Mouse (Mus musculus): Measurements from ENCODE around the gene Arfgap2. TPM values are rescaled to one million over a fixed set of nuclear protein-coding genes. Genes with fewer than 3 reads are reported as not detected.

Gene Arfgap2
- polyA plus RNA-seq, 1 experiment from 2014 or later, result 63.3 TPM

DNA sequence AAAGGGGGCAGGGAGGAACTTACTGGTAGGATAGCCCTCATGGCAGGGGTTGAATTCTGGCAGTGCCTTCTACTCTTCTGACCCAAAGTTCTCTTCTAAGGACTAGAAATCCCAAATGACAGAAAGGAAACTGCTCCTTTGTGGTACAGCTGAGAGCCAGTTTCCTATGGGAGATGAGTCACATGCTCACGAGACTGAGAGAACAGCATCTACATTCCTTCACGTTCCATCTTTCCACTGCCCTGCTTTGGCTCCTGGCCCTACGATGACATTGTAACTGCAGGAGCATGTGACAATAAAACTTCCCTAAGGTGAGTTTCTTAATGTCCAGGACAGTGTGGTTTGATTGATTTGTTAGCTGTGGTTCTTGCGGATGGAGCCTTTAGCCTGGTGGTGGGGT is 16.4 kb upstream of the Arfgap2 start:
- WGBS, result 75% methylated on average over 4 of the region's 4 CpGs
- peaks cover 15% of the 10 kb centered on the region for H3K4me1 ChIP-seq
- H3K4me3 ChIP-seq, result no peak overlapping the region
- H3K27ac ChIP-seq (replicated peaks), result no peak overlapping the region
- no peaks in the 10 kb centered on the region for H3K36me3 ChIP-seq
- H3K27me3 ChIP-seq (replicated peaks), result peaks cover 7% of the 10 kb centered on the region
- ATAC-seq (ENCODE audit: extremely low read depth, insufficient number of reproducible peaks, low FRiP score, low TSS enrichment), result no peak
- no peak overlapping the region for H3K9ac ChIP-seq
- no peak overlapping the region for H3K4me2 ChIP-seq
- no peaks in the 10 kb centered on the region for H3K9me3 ChIP-seq

DNA sequence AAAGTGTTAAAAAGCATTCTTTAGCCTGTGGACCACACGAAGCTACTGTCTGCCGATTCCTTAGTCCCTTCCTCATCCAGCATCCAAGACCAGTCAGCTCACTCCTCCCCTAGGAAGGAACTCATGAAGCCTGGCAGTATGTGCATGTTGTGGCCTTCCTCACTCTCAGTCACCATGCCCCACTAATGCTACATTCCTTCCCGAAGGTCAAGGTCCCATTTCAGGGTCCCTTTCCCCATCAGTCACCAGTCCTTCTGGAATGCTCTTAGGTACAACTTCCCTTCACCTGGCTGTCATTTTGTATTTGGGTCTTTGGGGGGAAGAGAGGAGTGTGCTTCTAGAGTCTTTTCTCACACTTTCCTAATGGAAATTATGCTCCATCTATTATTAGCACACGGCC is 12.8 kb upstream of the Arfgap2 start:
- H3K36me3 ChIP-seq, result no peaks in the 10 kb centered on the region
- peak overlapping the region; percentile 74 for H3K27ac ChIP-seq (replicated peaks)
- H3K4me2 ChIP-seq, result no peak overlapping the region
- no peak overlapping the region for H3K4me3 ChIP-seq
- WGBS, result 50% methylated on average over 4 of the region's 4 CpGs
- peak overlapping the region; percentile 37; the same call in 1 of the 2 replicates for H3K9ac ChIP-seq
- ATAC-seq (ENCODE audit: extremely low read depth, insufficient number of reproducible peaks, low FRiP score, low TSS enrichment), result no peak
- peaks cover 40% of the 10 kb centered on the region for H3K27me3 ChIP-seq (replicated peaks)
- H3K4me1 ChIP-seq, result peaks cover 29% of the 10 kb centered on the region
- H3K9me3 ChIP-seq, result no peaks in the 10 kb centered on the region

DNA sequence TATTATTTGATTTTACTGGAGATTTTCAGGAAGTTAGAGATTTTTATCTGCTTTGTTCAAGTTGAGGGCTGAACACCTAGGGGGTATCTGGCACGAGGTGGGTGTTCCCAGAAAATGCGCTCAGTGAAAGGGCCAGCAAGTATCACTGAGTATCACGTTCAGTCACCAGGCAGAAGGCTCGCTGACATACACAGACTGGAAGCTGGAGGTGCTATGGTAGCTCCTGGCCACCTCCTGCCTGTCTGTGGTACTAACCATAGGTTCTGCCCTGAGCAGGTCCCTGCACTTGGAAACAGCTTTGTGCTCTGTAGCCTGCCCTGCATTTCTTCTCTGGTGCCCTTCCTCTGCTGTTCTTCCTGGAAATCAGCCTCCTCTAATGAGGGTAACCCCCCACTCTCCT is 12.3 kb upstream of the Arfgap2 start:
- WGBS, result 40% methylated on average over 4 of the region's 4 CpGs

DNA sequence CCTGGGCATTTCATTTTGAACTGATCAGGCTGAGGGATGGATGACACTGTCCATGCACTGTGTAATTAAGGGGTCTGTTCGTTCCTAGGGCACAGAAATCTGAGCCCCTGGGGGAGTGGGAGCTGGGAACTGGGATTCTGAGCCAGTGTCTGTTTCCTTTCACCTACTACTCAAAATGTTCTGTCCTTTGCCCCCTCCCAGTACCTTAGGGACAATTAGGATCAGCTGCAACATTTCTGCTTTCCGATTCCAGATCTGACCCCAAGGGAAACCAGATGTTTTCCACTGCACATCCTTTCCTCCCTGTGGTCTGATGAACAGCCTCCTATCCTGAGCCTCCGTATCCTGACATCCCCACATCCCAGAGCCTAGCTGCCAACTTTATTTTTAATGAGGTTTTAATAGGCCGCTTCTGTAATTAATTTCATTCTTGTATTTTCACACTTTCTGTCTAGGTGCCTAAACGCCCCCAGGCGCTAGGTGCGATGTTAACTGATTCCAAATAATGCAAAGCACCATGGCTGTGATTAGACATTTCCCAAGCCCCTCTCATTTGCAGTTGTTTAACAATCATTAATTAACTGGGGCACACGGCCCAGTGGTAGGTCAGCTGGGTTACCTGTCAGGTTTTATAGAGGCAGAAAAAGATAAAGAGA is 9.9 kb upstream of the Arfgap2 start:
- Histone ChIP-seq H3K9ac (peak overlapping the region; percentile 85; the same call in 1 of the 2 replicates), H3K4me2 (peak overlapping the region; percentile 81), H3K4me1 (peaks cover 55% of the 10 kb centered on the region), H3K27me3 (replicated peaks) (peaks cover 46% of the 10 kb centered on the region), H3K4me3 (0 out of 2 replicates have a peak overlapping the region, but pooled peaks have one; percentile 82), H3K9me3 (no peaks in the 10 kb centered on the region), H3K27ac (replicated peaks) (no peak overlapping the region), H3K36me3 (no peaks in the 10 kb centered on the region)
- ATAC-seq (ENCODE audit: extremely low read depth, insufficient number of reproducible peaks, low FRiP score, low TSS enrichment), result no peak
- WGBS, result 43% methylated on average over 8 of the region's 8 CpGs

More for the DNA sequence above, 12.3 kb upstream of the Arfgap2 start:
- no peak overlapping the region for H3K4me2 ChIP-seq
- peaks cover 40% of the 10 kb centered on the region for H3K27me3 ChIP-seq (replicated peaks)
- no peaks in the 10 kb centered on the region for H3K9me3 ChIP-seq
- peak overlapping the region; percentile 37; the same call in 1 of the 2 replicates for H3K9ac ChIP-seq
- peaks cover 32% of the 10 kb centered on the region for H3K4me1 ChIP-seq
- ATAC-seq (ENCODE audit: extremely low read depth, insufficient number of reproducible peaks, low FRiP score, low TSS enrichment), result no peak
- H3K27ac ChIP-seq (replicated peaks), result peak overlapping the region; percentile 74
- no peak overlapping the region for H3K4me3 ChIP-seq
- H3K36me3 ChIP-seq, result no peaks in the 10 kb centered on the region

DNA sequence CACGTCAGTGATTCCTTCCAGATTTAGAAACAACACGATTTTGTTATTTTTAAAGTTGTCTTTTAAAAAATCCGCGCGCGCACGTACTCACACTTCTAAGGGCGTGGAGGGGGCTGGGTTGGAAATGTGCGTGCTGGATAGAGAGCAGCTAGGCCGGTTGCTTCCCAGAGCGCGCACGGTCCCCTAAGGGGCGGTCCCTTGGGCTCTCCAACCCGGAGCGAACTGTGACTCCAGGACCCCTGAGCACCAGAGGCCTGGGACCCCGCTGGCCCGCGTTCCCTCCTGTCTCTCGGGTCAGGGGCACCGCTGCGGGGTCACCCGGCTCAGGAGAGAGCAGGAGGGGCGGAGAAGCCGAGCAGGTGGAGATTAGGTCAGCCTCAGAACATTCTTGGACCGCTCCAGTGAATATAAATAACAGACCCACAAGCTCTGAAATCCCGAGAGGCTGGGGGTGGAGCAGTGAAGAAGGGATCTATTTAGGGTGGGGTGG is 9.1 kb upstream of the Arfgap2 start, which contains the start of gene Pacsin3:
Gene Pacsin3, plus strand, starts transcription at position 294 of the 490 bp plus-strand sequence.
- Histone ChIP-seq H3K27me3 (replicated peaks) (peaks cover 46% of the 10 kb centered on the region), H3K9me3 (no peaks in the 10 kb centered on the region), H3K4me3 (peak within 1 kb of the TSS; percentile 82), H3K4me2 (peak within 1 kb of the TSS; percentile 81), H3K4me1 (peaks cover 58% of the 10 kb centered on the region), H3K9ac (peak within 1 kb of the TSS; percentile 85), H3K36me3 (peaks cover 4% of the 10 kb centered on the region), H3K27ac (replicated peaks) (peak within 1 kb of the TSS; percentile 77)
- peak; percentile 9; the same call in 1 of the 2 replicates for ATAC-seq (ENCODE audit: extremely low read depth, insufficient number of reproducible peaks, low FRiP score, low TSS enrichment)
- 1% methylated on average over 27 of the region's 27 CpGs for WGBS

DNA sequence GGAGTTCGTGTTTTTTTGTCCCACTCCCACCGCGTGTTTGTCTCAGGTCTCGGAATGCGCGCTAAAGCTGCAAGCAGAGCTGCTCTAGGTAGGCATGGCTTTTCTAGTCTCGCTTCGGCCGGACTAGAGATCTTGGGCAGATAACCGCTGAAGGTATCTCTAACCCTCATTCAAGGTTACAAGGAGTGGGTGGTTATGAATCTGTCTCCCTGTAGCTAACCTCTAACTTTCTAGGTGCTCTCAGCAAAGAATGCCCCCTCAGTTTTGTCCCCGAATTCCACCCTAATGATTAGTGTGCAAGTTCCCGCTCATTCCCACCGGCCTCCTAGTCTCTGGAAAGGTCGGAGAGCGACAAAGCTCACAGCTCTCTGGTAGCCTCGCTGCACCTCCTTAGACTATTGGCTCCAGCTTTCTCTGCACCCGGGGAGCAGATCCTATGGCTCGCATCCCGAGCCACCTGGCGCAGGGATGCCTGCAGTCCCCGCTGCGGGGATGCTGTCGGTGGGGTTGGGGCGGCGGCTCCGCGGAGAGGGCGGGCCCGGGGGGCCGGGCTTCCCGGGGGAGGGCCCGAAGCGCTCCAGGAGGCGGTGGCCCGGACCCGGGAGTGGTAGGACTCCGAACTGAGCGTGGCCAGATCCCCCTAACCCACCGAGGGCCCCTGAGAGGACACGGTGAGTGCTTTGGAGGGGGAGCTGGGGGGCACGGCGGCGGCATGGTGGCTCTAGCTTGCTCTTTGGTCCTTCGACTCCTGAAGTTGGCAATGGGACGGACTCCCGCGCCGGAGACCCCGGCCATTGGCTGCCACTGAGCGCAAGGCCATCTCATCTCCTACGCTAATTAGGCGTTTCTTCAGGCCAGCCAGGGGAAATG is 8.3 kb upstream of the Arfgap2 start:
- WGBS, result under 1% methylated on average over 52 of the region's 52 CpGs
- ATAC-seq (ENCODE audit: extremely low read depth, insufficient number of reproducible peaks, low FRiP score, low TSS enrichment), result peak; percentile 66; the same call in 1 of the 2 replicates
- Histone ChIP-seq H3K27ac (replicated peaks) (peak overlapping the region; percentile 77), H3K4me2 (peak overlapping the region; percentile 81), H3K4me1 (peaks cover 58% of the 10 kb centered on the region), H3K36me3 (peaks cover 12% of the 10 kb centered on the region), H3K9me3 (no peaks in the 10 kb centered on the region), H3K9ac (peak overlapping the region; percentile 85), H3K27me3 (replicated peaks) (peaks cover 46% of the 10 kb centered on the region), H3K4me3 (peak overlapping the region; percentile 82)

DNA sequence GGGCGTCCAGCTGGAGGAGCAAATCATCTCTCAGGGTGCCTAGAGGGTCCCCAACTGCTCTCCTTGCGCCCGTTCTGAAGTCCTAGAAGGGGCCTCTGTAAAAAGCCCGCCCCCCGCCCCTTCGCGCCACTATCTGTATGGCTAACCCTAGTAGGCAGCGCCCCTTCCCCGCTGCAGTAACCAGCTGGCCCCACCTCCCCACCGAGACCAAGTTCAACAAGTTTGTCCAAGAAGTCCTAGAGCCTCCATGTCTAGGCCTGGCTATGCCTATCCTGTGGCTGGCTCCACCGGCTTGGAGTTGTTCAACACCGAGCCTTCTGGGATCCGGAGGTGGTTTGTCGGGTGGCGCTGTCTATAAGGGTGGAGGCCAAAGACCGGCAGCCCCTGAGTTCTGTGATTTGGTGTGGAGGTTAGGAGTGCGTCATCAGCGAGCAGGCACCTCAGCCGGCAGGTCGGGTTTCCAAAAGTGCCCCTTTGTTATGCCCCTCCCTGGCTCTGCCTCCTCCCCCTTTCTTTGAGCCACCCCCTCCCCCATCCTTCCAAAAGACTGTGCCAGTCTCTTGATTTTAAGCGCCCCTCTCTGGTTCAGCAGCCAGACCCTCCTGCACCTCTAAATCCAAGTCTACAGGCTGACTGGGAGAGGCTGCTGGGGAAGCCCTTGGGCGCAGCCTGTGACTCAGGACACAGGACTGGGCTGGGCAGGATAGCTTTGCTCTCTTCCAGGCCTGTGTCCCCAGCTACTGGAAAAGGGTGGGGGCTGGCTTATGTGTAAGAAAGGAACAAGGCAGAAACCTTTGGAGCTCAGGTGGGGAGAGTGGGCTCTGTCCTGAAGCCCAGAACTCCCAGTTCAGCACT is 7.4 kb upstream of the Arfgap2 start:
- Histone ChIP-seq H3K27me3 (replicated peaks) (peaks cover 46% of the 10 kb centered on the region), H3K4me3 (peak overlapping the region; percentile 82), H3K9me3 (no peaks in the 10 kb centered on the region), H3K4me1 (peaks cover 49% of the 10 kb centered on the region), H3K9ac (peak overlapping the region; percentile 85), H3K4me2 (peak overlapping the region; percentile 81), H3K36me3 (peaks cover 18% of the 10 kb centered on the region), H3K27ac (replicated peaks) (peak overlapping the region; percentile 77)
- ATAC-seq (ENCODE audit: extremely low read depth, insufficient number of reproducible peaks, low FRiP score, low TSS enrichment), result peak; percentile 47; the same call in 1 of the 2 replicates
- under 1% methylated on average over 22 of the region's 22 CpGs for WGBS

DNA sequence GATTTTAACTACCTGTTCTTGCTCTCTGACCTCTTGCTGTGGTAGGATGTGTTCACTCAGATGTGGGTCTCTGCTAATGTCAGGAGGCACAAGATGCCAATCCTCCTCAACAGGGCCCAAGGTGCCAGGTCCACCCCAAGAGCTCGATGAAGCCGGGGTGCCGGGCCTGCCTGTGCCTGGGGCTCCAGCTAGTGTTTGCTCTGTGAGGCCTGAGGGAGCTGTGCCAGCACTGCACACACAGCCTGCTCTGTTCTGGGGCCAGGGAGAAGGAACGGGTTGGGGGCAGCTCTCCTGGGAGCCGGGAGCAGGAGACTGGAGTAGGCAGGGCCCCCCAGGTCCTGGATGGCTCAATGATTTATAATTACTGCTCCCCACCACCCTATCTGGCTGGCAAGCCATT is 6.7 kb upstream of the Arfgap2 start:
- 66% methylated on average over 5 of the region's 5 CpGs for WGBS
- peak overlapping the region; percentile 77 for H3K27ac ChIP-seq (replicated peaks)

DNA sequence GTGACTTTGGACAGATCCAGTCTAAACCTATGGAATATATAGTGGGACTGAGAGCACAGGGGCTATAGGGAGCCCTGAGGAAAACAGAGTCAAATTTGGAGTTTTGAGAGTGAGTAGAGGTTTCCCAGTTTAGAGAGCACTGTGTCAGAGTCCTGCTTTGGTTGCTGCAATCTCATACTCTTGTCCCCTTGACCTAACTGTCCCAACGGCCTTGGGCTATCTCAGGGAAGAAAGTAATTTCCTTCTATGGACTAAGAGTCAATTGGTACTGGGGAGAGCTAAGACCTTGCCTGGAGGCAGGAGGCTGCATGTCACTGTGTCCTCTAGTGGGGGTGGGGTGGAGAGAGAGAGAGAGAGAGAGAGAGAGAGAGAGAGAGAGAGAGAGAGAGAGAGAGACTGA is 5.9 kb upstream of the Arfgap2 start:
- Histone ChIP-seq H3K4me2 (no peak overlapping the region; the same call in 1 of the 2 replicates), H3K27ac (replicated peaks) (peak overlapping the region; percentile 66; the same call in 1 of the 2 replicates), H3K27me3 (replicated peaks) (peaks cover 33% of the 10 kb centered on the region), H3K4me1 (peaks cover 43% of the 10 kb centered on the region), H3K9me3 (no peaks in the 10 kb centered on the region), H3K4me3 (no peak overlapping the region), H3K9ac (peak overlapping the region; percentile 85; the same call in 1 of the 2 replicates), H3K36me3 (peaks cover 32% of the 10 kb centered on the region)
- WGBS, result 42% methylated on average over 1 of the region's 1 CpGs
- no peak for ATAC-seq (ENCODE audit: extremely low read depth, insufficient number of reproducible peaks, low FRiP score, low TSS enrichment)

More for the DNA sequence above, 6.7 kb upstream of the Arfgap2 start:
- Histone ChIP-seq H3K36me3 (peaks cover 25% of the 10 kb centered on the region), H3K9ac (peak overlapping the region; percentile 85), H3K4me1 (peaks cover 43% of the 10 kb centered on the region), H3K9me3 (no peaks in the 10 kb centered on the region), H3K27me3 (replicated peaks) (peaks cover 41% of the 10 kb centered on the region), H3K4me3 (peak overlapping the region; percentile 82), H3K4me2 (peak overlapping the region; percentile 81)
- ATAC-seq (ENCODE audit: extremely low read depth, insufficient number of reproducible peaks, low FRiP score, low TSS enrichment), result no peak

DNA sequence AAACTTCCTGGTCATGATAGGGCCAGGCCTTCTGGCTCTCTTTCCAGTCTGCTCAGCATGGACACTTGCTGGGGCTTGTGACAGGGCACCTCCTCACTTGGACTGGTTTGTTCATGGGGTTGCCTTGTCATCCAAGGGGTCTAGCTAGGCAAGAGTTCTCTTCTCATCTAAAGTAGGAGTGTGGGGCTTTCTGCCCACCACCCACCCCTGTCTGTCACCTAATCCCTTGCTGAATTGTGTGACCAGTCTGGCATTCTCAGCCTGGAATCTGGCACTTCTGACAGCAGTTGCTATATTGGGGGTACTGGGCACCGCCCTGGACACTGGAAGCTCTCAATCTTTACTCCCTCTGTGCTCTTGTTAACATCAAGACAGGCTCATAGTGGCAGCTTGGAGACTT is 5.3 kb upstream of the Arfgap2 start:
- Histone ChIP-seq H3K36me3 (peaks cover 36% of the 10 kb centered on the region), H3K4me2 (peak overlapping the region; percentile 22), H3K9ac (peak overlapping the region; percentile 58; the same call in 1 of the 2 replicates), H3K4me1 (peaks cover 49% of the 10 kb centered on the region), H3K4me3 (no peak overlapping the region), H3K27ac (replicated peaks) (peak overlapping the region; percentile 66), H3K27me3 (replicated peaks) (peaks cover 27% of the 10 kb centered on the region), H3K9me3 (no peaks in the 10 kb centered on the region)
- no peak for ATAC-seq (ENCODE audit: extremely low read depth, insufficient number of reproducible peaks, low FRiP score, low TSS enrichment)
- WGBS, result 53% methylated on average over 1 of the region's 1 CpGs

All from heart, embryonic 13.5 days (tissue).